Comparison of ENCODE assay signal across 8 mouse cellular contexts in the genomic region with DNA sequence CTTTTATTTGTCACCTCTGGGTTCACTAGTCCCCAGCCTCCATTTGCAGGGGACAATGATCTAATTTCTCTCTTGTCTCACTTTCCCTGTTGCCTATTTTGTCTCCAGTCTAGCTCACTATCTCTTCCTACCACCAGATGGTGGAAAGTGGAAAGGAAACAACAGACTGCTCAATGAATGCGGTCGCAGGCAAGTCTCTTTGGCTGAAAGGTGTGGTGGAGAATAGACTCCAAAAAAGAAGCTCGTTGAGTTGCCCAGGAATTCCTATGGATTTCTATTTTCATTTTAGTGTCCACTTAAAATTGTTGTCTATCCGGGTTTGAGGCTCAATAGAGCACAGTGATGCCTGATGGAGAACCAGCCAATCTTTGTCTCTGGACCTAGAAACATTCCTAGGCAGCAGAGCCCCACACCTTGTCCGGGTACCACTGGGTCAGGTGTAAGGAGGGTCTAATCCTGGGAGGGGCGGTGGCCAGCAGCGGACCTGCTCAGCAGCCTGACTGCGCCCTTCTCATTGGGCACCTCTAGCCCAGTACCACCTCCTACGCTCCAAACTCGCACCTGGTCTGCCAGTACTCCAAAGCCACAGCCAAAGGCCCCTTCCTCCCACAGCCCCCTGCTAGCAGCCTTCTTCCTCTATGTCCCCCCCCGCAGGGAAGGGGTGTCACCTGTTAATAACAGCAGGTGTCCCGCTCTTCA. TPM values are rescaled to one million over a fixed set of nuclear protein-coding genes. Genes with fewer than 3 reads are reported as not detected.
DNase-seq lines count a peak whose midpoint lies in the region; ATAC-seq and TF ChIP-seq lines count a peak whose summit lies in the region.

No protein-coding gene starts in this region.

- H3K9ac ChIP-seq in forebrain, embryonic 15.5 days (replicated peaks), result peak overlapping the region; percentile 73; the same call in 1 of the 2 replicates
- no peak overlapping the region; the same call in 1 of the 2 replicates for H3K9ac ChIP-seq in liver, embryonic 14.5 days (replicated peaks)

- TF ChIP-seq CTCF in spleen, adult 2 months (IDR thresholded peaks at IDR 0.05; ENCODE audit: extremely low read depth, insufficient read depth, insufficient read length, insufficient replicate concordance), result peak; percentile 23; the same call in 1 of the 2 replicates
- peak; percentile 41; the same call in 1 of the 2 replicates for TF ChIP-seq CTCF in liver, embryonic 14.5 days (IDR thresholded peaks at IDR 0.05; ENCODE audit: low read depth)

- ATAC-seq in forebrain, embryonic 15.5 days (replicated peaks), result peak; percentile 61
- peak; percentile 13; the same call in 1 of the 2 replicates for ATAC-seq in liver, embryonic 14.5 days (ENCODE audit: insufficient read depth)
- peak; percentile 62; the same call in 1 of the 2 replicates for ATAC-seq in neutrophil, adult 5-6 weeks (ENCODE audit: extremely low read depth, insufficient number of reproducible peaks, low FRiP score, poor library complexity, severe bottlenecking)

- H3K27me3 ChIP-seq in spleen, adult 2 months (ENCODE audit: control insufficient read depth, insufficient read depth, low read length), result no peaks in the 10 kb centered on the region
- H3K27me3 ChIP-seq in forebrain, embryonic 15.5 days, result no peaks in the 10 kb centered on the region
- no peaks in the 10 kb centered on the region for H3K27me3 ChIP-seq in liver, embryonic 14.5 days (ENCODE audit: control insufficient read depth, insufficient read depth, low read length)

- peak overlapping the region; percentile 75; the same call in 1 of the 2 replicates for H3K4me3 ChIP-seq in spleen, adult 2 months (ENCODE audit: extremely low read depth, insufficient read depth, insufficient read length)
- peak overlapping the region; percentile 73 for H3K4me3 ChIP-seq in forebrain, embryonic 15.5 days
- H3K4me3 ChIP-seq in liver, embryonic 14.5 days (ENCODE audit: insufficient read depth in 1 of 2, low read depth in 2 of 2, low read length in 2 of 2), result peak overlapping the region in 1 of 2 experiments; percentile 73; a peak in 3 of 4 replicates

- H3K4me1 ChIP-seq in spleen, adult 2 months (ENCODE audit: control insufficient read depth, insufficient read depth, insufficient read length), result 0 out of 2 replicates have a peak, but pooled peaks cover 3% of the 10 kb centered on the region
- peaks cover 4% of the 10 kb centered on the region; the same call in 1 of the 2 replicates for H3K4me1 ChIP-seq in forebrain, embryonic 15.5 days
- peaks cover 0 to 4% of the 10 kb centered on the region in 2 experiments; a peak in 2 of 4 replicates for H3K4me1 ChIP-seq in liver, embryonic 14.5 days (replicated peaks; ENCODE audit: control insufficient read depth in 2 of 2, insufficient read depth in 2 of 2, low read length in 1 of 2)

- no peaks in the 10 kb centered on the region for H3K9me3 ChIP-seq in forebrain, embryonic 15.5 days
- H3K9me3 ChIP-seq in liver, embryonic 14.5 days (ENCODE audit: control insufficient read depth, low read length), result no peaks in the 10 kb centered on the region

- peak in 1 of 2 experiments; percentile 3 for DNase-seq in spleen, adult 2 months (ENCODE audit: low read depth in 1 of 2, low spot score in 2 of 2)
- no peak for DNase-seq in spleen, postnatal 14 days (ENCODE audit: low spot score in 2 of 2)
- DNase-seq in brain, embryonic 18.5 days (ENCODE audit: low read depth, low spot score), result peak; percentile 24
- peak; percentile 21 for DNase-seq in kidney, adult 9 months
- DNase-seq in liver, embryonic 14.5 days (ENCODE audit: low read depth in 3 of 3, low spot score in 3 of 3), result no peak
- DNase-seq in gastrocnemius, postnatal 10 days, result no peak

- no peaks in the 10 kb centered on the region for H3K36me3 ChIP-seq in spleen, adult 2 months (ENCODE audit: control insufficient read depth, insufficient read depth, low read length)
- no peaks in the 10 kb centered on the region for H3K36me3 ChIP-seq in forebrain, embryonic 15.5 days
- H3K36me3 ChIP-seq in liver, embryonic 14.5 days (replicated peaks; ENCODE audit: control insufficient read depth, insufficient read depth, low read depth), result no peaks in the 10 kb centered on the region

- peak overlapping the region; percentile 60 for H3K4me2 ChIP-seq in forebrain, embryonic 15.5 days (replicated peaks)
- H3K4me2 ChIP-seq in liver, embryonic 14.5 days (ENCODE audit: low read depth), result peak overlapping the region; percentile 85

- TF ChIP-seq POLR2A in spleen, adult 2 months (IDR thresholded peaks at IDR 0.05; ENCODE audit: low read depth, low read length), result no peak

- no peak overlapping the region for H3K27ac ChIP-seq in spleen, adult 2 months (ENCODE audit: insufficient read depth, low read length)
- peak overlapping the region; percentile 82 for H3K27ac ChIP-seq in forebrain, embryonic 15.5 days (replicated peaks)
- H3K27ac ChIP-seq in liver, embryonic 14.5 days, result no peak overlapping the region

- 26% methylated on average over 12 of the region's 12 CpGs for WGBS in spleen, adult 2 months
- WGBS in forebrain, embryonic 15.5 days, result 14% methylated on average over 12 of the region's 12 CpGs
- 15% methylated on average over 12 of the region's 12 CpGs for WGBS in liver, embryonic 14.5 days (ENCODE audit: insufficient replicate concordance)

- TF ChIP-seq EP300 in liver, embryonic 14.5 days (IDR thresholded peaks at IDR 0.05; ENCODE audit: low read depth), result no peak

RNA-seq across cellular contexts. Expression of gene Sh3kbp1, which starts 0.7 kb away (rescaled TPM):
- polyA plus RNA-seq in spleen, adult 2 months (2012; rRNA removed), result 30.3 and 33.1 TPM in 2 replicates
- polyA plus RNA-seq in forebrain, embryonic 15.5 days (2015; fragmentation: Nextera tagmentation; extraction: Ambion mirVana), result 51.6 and 53.7 TPM in 2 replicates
- polyA plus RNA-seq in liver, embryonic 14.5 days (2012; rRNA removed), result 3.0 and 4.0 TPM in 2 replicates
- 9.9 and 11.2 TPM in 2 replicates for polyA plus RNA-seq in liver, embryonic 14.5 days (2014; fragmentation: Nextera tagmentation; extraction: Ambion mirVana)
- 188 and 190 TPM in 2 replicates for total RNA-seq in neutrophil, adult 5-6 weeks (2017)
- total RNA-seq in gastrocnemius, postnatal 10 days (2021), result 10 to 100 TPM; 26.3 to 34.1 TPM

Comparison
In these comparisons a context has a peak if more than half of its experiments do, and no peak if none do; other contexts are left out.
1. DNase-seq: peak in brain, embryonic 18.5 days (single experiment) and kidney, adult 9 months (single experiment); none in spleen, postnatal 14 days (0 of 2), liver, embryonic 14.5 days (0 of 3) and gastrocnemius, postnatal 10 days (single experiment).
2. Peak in every context shown above with its lines, with median percentiles within 50 percentile points of each other: ATAC-seq.